ENCODE assay signal across 9 mouse cellular contexts in the genomic region with DNA sequence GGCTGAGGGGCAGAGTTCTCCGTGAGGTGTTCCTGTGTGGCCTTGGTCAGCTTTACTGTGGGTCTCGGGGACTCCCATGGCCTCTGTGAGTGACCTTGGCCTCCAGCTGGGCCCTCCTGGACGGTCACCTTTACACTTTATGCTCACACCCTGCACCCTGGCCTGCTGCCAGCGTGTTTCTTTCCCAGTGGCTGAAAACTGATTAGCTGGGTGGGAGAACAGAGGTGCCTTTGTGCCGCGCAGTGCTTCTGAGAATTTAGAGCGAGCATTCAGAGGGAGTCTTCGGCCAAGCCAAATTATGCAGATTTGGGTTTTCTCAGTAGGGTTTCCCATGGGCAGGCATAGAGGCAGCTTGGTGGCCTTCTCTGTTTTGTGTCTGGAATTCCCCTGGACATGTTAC. TPM values are rescaled to one million over a fixed set of nuclear protein-coding genes. Genes with fewer than 3 reads are reported as not detected.
DNase-seq lines count a peak whose midpoint lies in the region; ATAC-seq and TF ChIP-seq lines count a peak whose summit lies in the region.
"Had no signal": no experiment of that assay in that cellular context is flagged by ENCODE, and none has a peak within 500 bp of the region (broad histone marks: within the 10 kb centered on the region; RNA-seq: fewer than 3 reads in every experiment).

No protein-coding gene starts in this region.

- H3K27ac ChIP-seq in forebrain, embryonic 10.5 days = peak overlapping the region; percentile 40; the same call in 1 of the 2 replicates
- H3K27ac ChIP-seq in intestine, postnatal 0 days (ENCODE audit: low read depth, low read length) = peak overlapping the region; percentile 80
- H3K27ac ChIP-seq in midbrain, embryonic 15.5 days = peak overlapping the region; percentile 73

- 84% methylated on average over 8 of the region's 8 CpGs for WGBS in forebrain, embryonic 10.5 days
- WGBS in intestine, postnatal 0 days = 25% methylated on average over 8 of the region's 8 CpGs
- 55% methylated on average over 8 of the region's 8 CpGs for WGBS in midbrain, embryonic 15.5 days

- no peak overlapping the region for H3K4me2 ChIP-seq in intestine, postnatal 0 days (replicated peaks; ENCODE audit: low read depth)
- H3K4me2 ChIP-seq in midbrain, embryonic 15.5 days = no peak overlapping the region

- ATAC-seq in intestine, postnatal 0 days = peak; percentile 26
- ATAC-seq in midbrain, embryonic 15.5 days (replicated peaks) = 0 out of 2 replicates have a peak, but pooled peaks have one; percentile 45
- no peak for ATAC-seq in activated CD4-positive, CD25-positive, alpha-beta regulatory T cell, adult 4 months

- H3K27me3 ChIP-seq in forebrain, embryonic 10.5 days (ENCODE audit: poor library complexity, severe bottlenecking) = no peaks in the 10 kb centered on the region
- no peaks in the 10 kb centered on the region for H3K27me3 ChIP-seq in intestine, postnatal 0 days (replicated peaks; ENCODE audit: control insufficient read depth, insufficient read depth, low read length)
- H3K27me3 ChIP-seq in midbrain, embryonic 15.5 days (replicated peaks) = no peaks in the 10 kb centered on the region

- intact Hi-C loops in left cerebral cortex, postnatal 4 days (cut with DNase I) = no loop called here

- no peak for TF ChIP-seq CTCF in intestine, postnatal 0 days (IDR thresholded peaks at IDR 0.05; ENCODE audit: low read depth)

- H3K4me1 ChIP-seq in forebrain, embryonic 10.5 days = peaks cover 14% of the 10 kb centered on the region
- peaks cover 17% of the 10 kb centered on the region for H3K4me1 ChIP-seq in intestine, postnatal 0 days (replicated peaks; ENCODE audit: control insufficient read depth, insufficient read depth, low read length)
- H3K4me1 ChIP-seq in midbrain, embryonic 15.5 days = peaks cover 7% of the 10 kb centered on the region

- no peaks in the 10 kb centered on the region for H3K9me3 ChIP-seq in forebrain, embryonic 10.5 days
- H3K9me3 ChIP-seq in intestine, postnatal 0 days (ENCODE audit: control insufficient read depth) = no peaks in the 10 kb centered on the region
- H3K9me3 ChIP-seq in midbrain, embryonic 15.5 days = no peaks in the 10 kb centered on the region

- H3K4me3 ChIP-seq in forebrain, embryonic 10.5 days = no peak overlapping the region
- H3K4me3 ChIP-seq in intestine, postnatal 0 days (ENCODE audit: low read depth, low read length) = no peak overlapping the region
- H3K4me3 ChIP-seq in midbrain, embryonic 15.5 days = no peak overlapping the region

- peaks cover 71% of the 10 kb centered on the region for H3K36me3 ChIP-seq in forebrain, embryonic 10.5 days (replicated peaks)
- H3K36me3 ChIP-seq in intestine, postnatal 0 days (ENCODE audit: control insufficient read depth, insufficient read depth) = peaks cover 22% of the 10 kb centered on the region; the same call in 1 of the 2 replicates
- 0 out of 2 replicates have a peak, but pooled peaks cover 9% of the 10 kb centered on the region for H3K36me3 ChIP-seq in midbrain, embryonic 15.5 days (replicated peaks)

- no peak overlapping the region for H3K9ac ChIP-seq in intestine, postnatal 0 days (ENCODE audit: low read depth, low read length)
- no peak overlapping the region for H3K9ac ChIP-seq in midbrain, embryonic 15.5 days

- DNase-seq in left cerebral cortex, postnatal 4 days = peak; percentile 47
- no peak for DNase-seq in left cerebral cortex, adult 9 months (ENCODE audit: low spot score in 2 of 2)
- no peak for DNase-seq in forebrain, embryonic 10.5 days (ENCODE audit: extremely low spot score, low spot score)
- DNase-seq in adrenal gland, postnatal 36 days = no peak
- no peak for DNase-seq in thymus, postnatal 4 days
- DNase-seq: cerebellum, adult 2 months had no signal

RNA-seq across cellular contexts. Expression of a gene that starts 14.3 kb away (rescaled TPM):
- 1 to 10 TPM; 4.3 to 4.9 TPM for total RNA-seq in left cerebral cortex, postnatal 4 days (2021)
- 9.3 and 10.4 TPM in 2 replicates for polyA plus RNA-seq in forebrain, embryonic 10.5 days (2016; fragmentation: Nextera tagmentation; extraction: Ambion mirVana)
- polyA plus RNA-seq in intestine, postnatal 0 days (2015; fragmentation: Nextera tagmentation; extraction: Ambion mirVana) = 13.8 and 17.3 TPM in 2 replicates
- 7.5 TPM in 2 replicates for polyA plus RNA-seq in midbrain, embryonic 15.5 days (2015; fragmentation: Nextera tagmentation; extraction: Ambion mirVana)
- total RNA-seq in adrenal gland, postnatal 36 days (2021) = 1 to 10 TPM in 1 of 2 experiments, under 1 TPM in 1; 0.99 to 1.3 TPM
- polyA plus RNA-seq in activated CD4-positive, CD25-positive, alpha-beta regulatory T cell, adult 4 months (2017; shearing (Covaris generic)) = 1 to 10 TPM in 1 of 2 experiments, under 1 TPM in 1; 0.48 to 1.1 TPM
